Mouse (Mus musculus): ENCODE measurements around the gene Cflar. TPM values are rescaled to one million over a fixed set of nuclear protein-coding genes. Genes with fewer than 3 reads are reported as not detected.

Cflar gene
- total and polyA plus RNA-seq, 3 experiments = 35.7 to 81.1 (median 49.2) TPM

GRCm38 (mm10) chr1:58742571-58743021 lies 31.3 kb downstream of the Cflar start:
- in situ Hi-C loops (cut with MboI; ENCODE audit: low pct_ligation_motif_present, low pct_unique_long_range_greater_than_20kb, low sequenced_read_pairs) (no loop called here), dilution Hi-C loops (cut with MboI; ENCODE audit: extremely low pct_ligation_motif_present, extremely low pct_unique_long_range_greater_than_20kb, low sequenced_read_pairs) (no loop called here)
- no peak overlapping the region for H3K4me3 ChIP-seq (replicated peaks in 1 of 3; ENCODE audit: low read depth in 2 of 3, low read length in 2 of 3, poor library complexity in 1 of 3)
- H3K4me2 ChIP-seq (ENCODE audit: insufficient read depth, low read depth, poor library complexity, severe bottlenecking) = no peak overlapping the region
- H3K4me1 ChIP-seq (ENCODE audit: control insufficient read depth in 1 of 2, insufficient read depth in 2 of 2) = peaks cover 9 to 78% of the 10 kb centered on the region in 2 experiments
- TF ChIP-seq ZMIZ1 (IDR thresholded peaks at IDR 0.05; ENCODE audit: low read depth, low read length) = no peak
- no peak for TF ChIP-seq ZKSCAN1 (IDR thresholded peaks at IDR 0.05; ENCODE audit: borderline replicate concordance, low read depth, low read length)
- no peak for TF ChIP-seq POLR2AphosphoS2 (IDR thresholded peaks at IDR 0.05; ENCODE audit: low read depth, low read length)
- TF ChIP-seq JUN (IDR thresholded peaks at IDR 0.05; ENCODE audit: insufficient read depth, low read depth, low read length) = no peak
- no peak for TF ChIP-seq ELF1 (IDR thresholded peaks at IDR 0.05; ENCODE audit: low read depth, low read length)
- TF ChIP-seq RCOR1 (conservative IDR thresholded peaks at IDR 0.05; ENCODE audit: low read depth, low read length) = no peak
- no peak for TF ChIP-seq MXI1 (IDR thresholded peaks at IDR 0.05; ENCODE audit: low read depth, low read length)
- no peak for TF ChIP-seq SMC3 (IDR thresholded peaks at IDR 0.05; ENCODE audit: low read depth, low read length)
- no peak for TF ChIP-seq TCF12 (IDR thresholded peaks at IDR 0.05; ENCODE audit: low read depth, low read length)
- TF ChIP-seq UBTF (IDR thresholded peaks at IDR 0.05; ENCODE audit: low read depth, low read length) = no peak
- TF ChIP-seq IRF4 (IDR thresholded peaks at IDR 0.05; ENCODE audit: low read depth, low read length) = no peak
- no peak for TF ChIP-seq EP300 (IDR thresholded peaks at IDR 0.05; ENCODE audit: low read length)
- no peak for TF ChIP-seq TBP (conservative IDR thresholded peaks at IDR 0.05; ENCODE audit: low read depth, low read length)
- TF ChIP-seq GABPA (IDR thresholded peaks at IDR 0.05; ENCODE audit: insufficient replicate concordance, low read depth, low read length) = no peak
- no peak for TF ChIP-seq E2F4 (IDR thresholded peaks at IDR 0.05; ENCODE audit: insufficient replicate concordance, low read depth, low read length)
- no peak for TF ChIP-seq PAX5 (IDR thresholded peaks at IDR 0.05; ENCODE audit: low read length)
- peaks cover 83 to 91% of the 10 kb centered on the region in 2 experiments for H3K36me3 ChIP-seq (replicated peaks in 1 of 2; ENCODE audit: control insufficient read depth in 1 of 2, insufficient read depth in 1 of 2, low read length in 1 of 2)
- H3K27ac ChIP-seq (ENCODE audit: insufficient read depth, low read depth) = peak overlapping the region; percentile 20; the same call in 1 of the 2 replicates
- no peak overlapping the region for H3K9ac ChIP-seq (ENCODE audit: insufficient read depth, low read depth)
- no peak for DNase-seq (ENCODE audit: extremely low read depth)
- peaks cover 21% of the 10 kb centered on the region; the same call in 1 of the 2 replicates for H3K79me2 ChIP-seq (replicated peaks; ENCODE audit: control insufficient read depth, extremely low read depth, insufficient read depth, poor library complexity, severe bottlenecking)
- H3K27me3 ChIP-seq (replicated peaks) = no peaks in the 10 kb centered on the region
- no peaks in the 10 kb centered on the region for H3K9me3 ChIP-seq (replicated peaks; ENCODE audit: low read length)

- DNase-seq (ENCODE audit: extremely low read depth) = no peak
- no peak overlapping the region for H3K4me3 ChIP-seq (replicated peaks in 1 of 3; ENCODE audit: low read depth in 2 of 3, low read length in 2 of 3, poor library complexity in 1 of 3)
Measured at GRCm38 (mm10) chr1:58743252-58743651, 31.9 kb downstream of the Cflar start.

More at GRCm38 (mm10) chr1:58743252-58743651, 31.9 kb downstream of the Cflar start:
- H3K9me3 ChIP-seq (replicated peaks; ENCODE audit: low read length) = no peaks in the 10 kb centered on the region
- H3K36me3 ChIP-seq (replicated peaks in 1 of 2; ENCODE audit: control insufficient read depth in 1 of 2, insufficient read depth in 1 of 2, low read length in 1 of 2) = peaks cover 85 to 91% of the 10 kb centered on the region in 2 experiments
- H3K27me3 ChIP-seq (replicated peaks) = no peaks in the 10 kb centered on the region
- dilution Hi-C loops (cut with MboI; ENCODE audit: extremely low pct_ligation_motif_present, extremely low pct_unique_long_range_greater_than_20kb, low sequenced_read_pairs) (no loop called here), in situ Hi-C loops (cut with MboI; ENCODE audit: low pct_ligation_motif_present, low pct_unique_long_range_greater_than_20kb, low sequenced_read_pairs) (no loop called here)
- no peak overlapping the region for H3K4me2 ChIP-seq (ENCODE audit: insufficient read depth, low read depth, poor library complexity, severe bottlenecking)
- TF ChIP-seq ZKSCAN1 (IDR thresholded peaks at IDR 0.05; ENCODE audit: borderline replicate concordance, low read depth, low read length) = no peak
- TF ChIP-seq USF1 (IDR thresholded peaks at IDR 0.05; ENCODE audit: low read depth, low read length) = no peak
- TF ChIP-seq TBP (conservative IDR thresholded peaks at IDR 0.05; ENCODE audit: low read depth, low read length) = no peak
- no peak for TF ChIP-seq POLR2A (IDR thresholded peaks at IDR 0.05; ENCODE audit: low read depth, low read length)
- TF ChIP-seq JUN (IDR thresholded peaks at IDR 0.05; ENCODE audit: insufficient read depth, low read depth, low read length) = no peak
- no peak for TF ChIP-seq MAZ (IDR thresholded peaks at IDR 0.05; ENCODE audit: low read depth, low read length)
- no peak for TF ChIP-seq POLR2AphosphoS2 (IDR thresholded peaks at IDR 0.05; ENCODE audit: low read depth, low read length)
- no peak for TF ChIP-seq NRF1 (IDR thresholded peaks at IDR 0.05; ENCODE audit: low read depth, low read length)
- no peak for TF ChIP-seq KAT2A (IDR thresholded peaks at IDR 0.05; ENCODE audit: insufficient replicate concordance, low read length)
- peaks cover 9 to 78% of the 10 kb centered on the region in 2 experiments for H3K4me1 ChIP-seq (ENCODE audit: control insufficient read depth in 1 of 2, insufficient read depth in 2 of 2)
- 0 out of 2 replicates have a peak overlapping the region, but pooled peaks have one; percentile 20 for H3K27ac ChIP-seq (ENCODE audit: insufficient read depth, low read depth)
- H3K79me2 ChIP-seq (replicated peaks; ENCODE audit: control insufficient read depth, extremely low read depth, insufficient read depth, poor library complexity, severe bottlenecking) = peaks cover 21% of the 10 kb centered on the region; the same call in 1 of the 2 replicates
- H3K9ac ChIP-seq (ENCODE audit: insufficient read depth, low read depth) = no peak overlapping the region

Measured in CH12.LX (cell line).